Mouse (Mus musculus): ENCODE results near the gene Nr1h2.
A peak's percentile ranks its signal among the peaks of the same experiment; 100 is the strongest.

The Nr1h2 gene

GRCm38 (mm10) chr7:44548497-44549087, 5.2 kb downstream of the Nr1h2 start, which contains the start of gene Pold1:
TSS of gene Pold1 (minus strand) at chr7:44548849.
- DNase-seq: peak; percentile 100

GRCm38 (mm10) chr7:44547725-44548124, 6.0 kb downstream of the Nr1h2 start:
- peak in 1 of 2 experiments; percentile 24 for DNase-seq

- peak in 1 of 2 experiments; percentile 21 for DNase-seq
These were observed 6.7 kb downstream of the Nr1h2 start for GRCm38 (mm10) chr7:44547041-44547440.

DNA sequence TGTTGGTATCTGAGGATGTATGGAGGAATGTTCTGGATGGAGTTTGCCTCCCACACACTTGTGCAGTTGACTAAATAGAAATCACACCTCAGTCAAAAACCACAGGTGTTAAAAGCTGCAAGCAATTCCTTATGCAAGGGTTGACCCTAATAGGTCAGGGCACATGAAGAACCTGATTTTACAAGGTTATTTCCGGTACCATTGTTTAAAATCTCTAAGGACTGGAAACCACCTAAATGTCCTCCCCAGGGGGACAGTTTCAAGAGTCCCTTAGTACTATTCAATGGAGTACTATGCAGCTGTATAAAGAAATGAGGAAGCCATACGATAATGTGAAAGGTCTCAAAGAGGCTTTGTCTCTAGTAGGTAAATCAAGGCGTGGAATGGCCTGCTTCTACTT, 7.5 kb downstream of the Nr1h2 start:
- DNase-seq: no peak

DNA sequence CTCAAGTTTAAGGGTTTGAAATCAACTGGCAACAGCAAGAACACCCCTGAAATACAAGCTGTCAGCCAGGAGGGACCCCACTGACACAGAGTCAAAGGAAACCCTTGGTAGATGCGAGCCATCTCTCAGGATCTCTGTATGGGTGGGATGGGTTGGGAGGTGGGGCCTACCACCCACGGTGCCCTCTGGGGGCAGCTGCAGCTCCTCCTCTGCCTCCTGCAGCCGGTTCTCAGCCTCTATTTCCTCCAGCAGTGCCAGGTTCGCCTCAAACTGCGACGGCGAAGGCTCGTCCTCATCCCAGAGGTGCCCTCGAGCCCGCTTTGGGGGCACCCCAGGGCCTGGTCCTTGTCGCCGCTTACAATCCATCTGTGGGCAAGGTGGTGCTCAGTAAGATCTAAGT, 10.7 kb downstream of the Nr1h2 start:
- DNase-seq: no peak

DNA sequence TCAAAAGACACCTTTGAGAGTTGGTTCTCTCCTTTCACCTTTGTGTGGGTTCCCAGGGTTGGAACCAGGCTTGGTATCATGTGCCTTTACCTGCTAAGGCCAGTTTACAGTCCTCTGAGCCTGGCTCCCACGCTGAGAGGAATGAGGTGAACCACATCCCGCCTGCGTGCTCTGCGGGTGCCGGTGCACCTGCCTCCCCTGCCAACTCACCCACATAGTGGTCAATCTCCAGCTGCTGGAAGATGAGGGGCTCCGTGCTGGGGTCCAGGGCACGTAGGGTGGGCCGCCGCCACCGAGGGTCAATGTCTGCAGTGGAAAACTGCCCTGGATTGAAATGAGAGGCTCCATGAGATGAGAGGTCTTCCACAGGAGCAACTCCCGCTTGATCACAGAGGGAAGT, 11.2 kb downstream of the Nr1h2 start:
- no peak for DNase-seq

DNA sequence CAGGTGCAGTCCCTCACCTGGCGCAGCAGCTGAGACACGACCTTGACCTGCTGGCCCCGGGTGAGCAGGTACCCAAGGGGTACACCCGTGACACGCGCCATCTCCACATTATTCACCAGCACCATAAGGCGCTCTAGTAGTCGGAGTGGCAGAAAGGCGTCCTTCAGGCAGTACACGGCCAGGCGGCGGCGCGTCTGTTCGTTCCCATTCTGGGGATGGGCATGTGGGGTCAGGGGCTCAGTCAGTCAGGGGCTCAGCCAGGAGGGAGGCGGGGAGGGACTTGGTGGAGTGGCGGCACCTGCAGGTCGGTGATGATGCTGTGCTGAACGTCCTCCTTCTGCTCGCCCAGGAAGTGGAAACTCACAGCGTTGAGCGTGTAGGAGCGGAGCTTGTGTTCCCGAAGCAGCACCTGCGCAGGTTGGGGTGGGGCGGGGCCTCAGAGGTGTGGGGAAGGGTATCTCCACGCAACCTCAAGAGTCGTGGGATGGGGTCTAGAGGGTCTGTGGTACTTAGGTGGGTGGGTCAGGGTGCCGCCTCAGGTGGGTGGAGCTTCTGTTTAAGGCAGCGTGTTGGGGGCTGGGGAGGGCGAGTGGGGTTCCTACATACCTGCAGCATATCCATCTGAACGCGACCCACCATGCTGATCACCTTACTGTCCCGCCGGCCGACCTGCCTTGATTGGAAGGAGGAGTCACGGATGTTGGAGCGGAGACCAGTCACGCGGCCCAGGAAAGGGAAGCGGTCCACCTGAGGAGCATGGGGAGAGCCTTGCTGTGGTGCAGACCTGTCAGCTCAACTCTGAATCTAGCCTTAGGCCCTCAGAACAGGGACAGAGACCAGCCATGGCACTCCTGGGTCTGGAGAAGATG, 14.8 kb downstream of the Nr1h2 start:
- peak in 1 of 2 experiments; percentile 6 for DNase-seq

GRCm38 (mm10) chr7:44537496-44537895, 16.3 kb downstream of the Nr1h2 start:
- no peak for DNase-seq

- DNase-seq: no peak
These were observed 16.7 kb downstream of the Nr1h2 start for GRCm38 (mm10) chr7:44537009-44537408.

- no peak for DNase-seq
These were observed 17.2 kb downstream of the Nr1h2 start for GRCm38 (mm10) chr7:44536590-44536968.

DNA sequence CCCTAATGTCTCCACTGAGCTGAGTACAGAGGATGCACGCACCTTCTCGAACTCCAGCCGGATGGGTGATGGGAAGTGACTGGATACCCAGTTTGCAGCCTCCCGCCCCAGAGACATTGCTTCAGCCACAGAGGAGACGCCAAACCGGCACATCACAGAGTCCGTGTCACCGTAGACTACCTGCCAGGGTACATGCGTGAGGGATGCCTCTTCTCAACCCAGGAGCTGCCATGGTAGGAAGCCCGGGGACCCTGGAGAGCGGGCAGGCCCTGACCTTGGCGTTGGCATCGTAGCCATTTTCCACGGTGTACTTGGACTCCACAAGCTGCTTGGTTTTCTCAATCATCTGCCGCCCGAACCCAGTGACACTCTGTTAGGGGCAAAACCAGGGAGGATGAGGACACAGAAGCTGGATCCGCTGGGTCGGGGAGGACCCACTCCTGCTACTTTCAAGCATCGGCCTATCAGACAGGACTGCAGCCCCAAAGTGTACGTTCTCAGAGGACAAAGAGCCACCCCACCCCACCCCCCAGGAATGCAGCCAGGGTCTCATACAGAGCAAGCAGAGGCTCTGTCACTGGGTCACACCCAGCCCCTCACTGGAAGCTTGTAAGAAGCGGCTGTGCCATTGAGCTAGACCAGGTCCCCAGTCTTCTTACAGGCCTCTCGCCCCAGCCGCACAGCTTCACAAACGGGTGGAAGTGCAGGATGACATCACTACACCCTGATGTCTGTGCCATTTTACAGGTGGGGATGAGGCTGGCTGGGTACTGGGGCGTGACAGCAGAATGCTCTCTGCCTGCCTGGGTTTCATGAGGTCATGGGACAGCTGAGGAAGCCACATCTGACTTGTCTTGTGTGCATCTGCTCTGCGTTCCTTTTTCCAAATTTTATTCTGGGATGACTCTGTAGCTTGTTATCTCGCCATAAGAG, 17.8 kb downstream of the Nr1h2 start:
- peak in 1 of 2 experiments; percentile 43 for DNase-seq

DNA sequence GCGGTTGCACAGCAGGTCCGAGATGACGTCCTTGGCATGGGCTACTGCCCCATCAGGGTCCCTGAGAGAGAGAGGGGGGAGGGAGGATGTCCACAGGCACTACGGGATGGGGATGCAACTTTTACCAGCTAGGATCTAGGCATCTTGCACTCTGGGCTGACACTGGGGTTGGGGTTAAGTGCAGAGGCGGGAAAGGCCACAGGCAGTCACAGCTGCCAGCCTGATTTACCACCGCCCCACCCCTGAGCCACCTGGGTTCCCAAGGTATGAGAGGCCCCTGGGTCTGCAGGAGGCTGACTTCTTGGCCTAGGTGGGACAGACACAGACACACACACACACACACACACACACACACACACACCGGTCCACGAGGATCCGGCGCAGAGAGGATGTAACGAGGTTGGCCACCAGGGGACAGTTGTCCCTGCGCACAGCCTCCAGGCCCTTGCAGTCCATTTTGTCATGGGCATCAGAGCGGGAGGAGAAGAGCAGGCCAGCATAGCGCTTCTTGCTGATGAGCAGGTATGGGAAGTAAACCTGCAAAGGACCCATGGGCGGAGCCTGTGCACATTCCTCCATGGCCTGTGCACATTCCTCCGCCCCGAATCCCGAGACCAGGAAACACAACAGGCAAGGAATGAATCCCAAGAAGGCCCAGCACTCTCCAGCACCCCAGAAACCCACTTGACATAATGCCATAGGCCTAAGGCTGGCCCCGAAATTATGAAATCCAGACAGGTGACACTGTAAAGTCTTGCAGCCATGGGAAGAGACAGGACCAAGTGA, 18.9 kb downstream of the Nr1h2 start:
- DNase-seq: no peak

GRCm38 (mm10) chr7:44534242-44534641, 19.5 kb downstream of the Nr1h2 start:
- DNase-seq: peak; percentile 74 to 84

DNA sequence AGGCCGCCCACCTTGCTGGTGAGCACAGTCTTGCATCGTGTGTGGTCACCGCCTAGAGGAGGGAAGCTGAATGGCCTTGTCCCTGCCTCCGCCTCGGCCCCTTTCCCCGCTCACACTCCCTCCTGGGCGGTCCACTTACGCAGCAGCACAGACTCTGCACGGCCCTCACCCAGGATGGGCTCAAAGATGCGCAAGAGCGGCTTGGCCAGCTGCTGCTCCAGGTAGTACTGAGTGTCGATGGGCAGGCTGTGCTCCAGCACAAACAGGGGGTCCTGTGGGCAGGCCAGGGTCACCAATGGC, 20.1 kb downstream of the Nr1h2 start:
- no peak for DNase-seq

GRCm38 (mm10) chr7:44532918-44533745, 20.6 kb downstream of the Nr1h2 start:
- peak; percentile 65 to 69 for DNase-seq

GRCm38 (mm10) chr7:44531946-44532732, 21.6 kb downstream of the Nr1h2 start, which contains the start of gene Spib:
TSS of gene Spib (minus strand) at chr7:44532071.
- peak; percentile 72 to 74 for DNase-seq

GRCm38 (mm10) chr7:44531207-44531606, 22.5 kb downstream of the Nr1h2 start:
- peak; percentile 60 to 75 for DNase-seq

- no peak for DNase-seq
These were observed 23.2 kb downstream of the Nr1h2 start for GRCm38 (mm10) chr7:44530507-44530906.

DNA sequence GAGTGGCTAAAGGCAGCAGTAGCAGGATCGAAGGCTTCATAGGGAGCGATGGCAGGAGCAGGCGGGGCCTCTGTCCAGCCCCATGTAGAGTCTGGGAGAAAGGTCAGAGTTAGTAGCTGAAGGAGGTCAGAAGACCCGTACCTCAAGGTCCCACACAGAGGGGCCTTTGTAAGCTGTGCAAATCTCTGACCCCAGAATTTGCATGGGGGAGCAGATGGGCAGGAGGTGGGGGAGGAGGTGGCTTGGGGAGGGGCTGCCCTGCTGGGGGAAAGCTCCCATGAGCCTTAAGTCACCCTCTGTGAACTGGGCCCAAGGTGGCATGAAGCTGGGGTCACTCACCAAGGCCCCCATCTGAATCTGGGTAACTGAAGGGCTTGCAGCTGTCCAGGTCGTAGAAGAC, 24.2 kb downstream of the Nr1h2 start:
- peak; percentile 47 to 48 for DNase-seq

All from spleen, adult 18-20 months (tissue).